In the genomic region with DNA sequence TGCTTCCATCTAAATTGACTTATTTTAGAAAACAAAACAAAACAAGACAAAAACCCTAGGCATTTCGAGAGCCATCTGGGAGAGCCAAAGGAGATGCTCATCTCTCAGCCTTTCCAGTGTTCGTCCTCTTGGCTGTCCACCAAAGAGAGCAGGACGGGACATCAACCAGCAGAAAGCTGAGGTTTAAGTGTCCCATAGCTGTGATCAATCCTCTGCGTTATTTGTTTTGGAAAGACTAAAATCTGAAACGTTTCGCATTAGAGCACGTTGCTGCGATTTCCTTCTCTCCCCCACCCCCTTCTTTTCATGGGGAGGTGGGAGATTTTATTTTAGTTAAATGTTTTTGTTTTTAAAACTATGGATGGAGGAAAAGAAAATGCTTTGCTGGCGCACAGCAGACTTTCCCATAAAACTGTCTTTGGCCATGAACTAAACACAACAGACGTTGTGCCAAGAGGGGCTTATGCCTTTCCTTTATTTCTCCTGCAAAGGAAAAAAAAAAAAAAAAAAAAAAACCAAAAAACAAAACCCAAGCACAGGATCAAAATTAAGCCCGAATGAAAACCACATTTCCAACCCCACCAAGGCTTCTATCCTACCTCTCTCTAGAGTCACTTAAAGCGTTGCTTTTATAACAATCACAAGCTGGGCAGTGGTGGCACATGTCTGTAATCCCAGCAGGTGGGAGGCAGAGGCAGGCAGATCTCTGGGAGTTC, we compare ENCODE assay signal across 20 mouse cellular contexts. TPM values are rescaled to one million over a fixed set of nuclear protein-coding genes. Genes with fewer than 3 reads are reported as not detected.
DNase-seq lines count a peak whose midpoint lies in the region; ATAC-seq lines count a peak whose summit lies in the region.
"Had no signal": no experiment of that assay in that cellular context is flagged by ENCODE, and none has a peak within 500 bp of the region (broad histone marks: within the 10 kb centered on the region; RNA-seq: fewer than 3 reads in every experiment).

No protein-coding gene starts in this region.

- H3K36me3 ChIP-seq in embryonic facial prominence, embryonic 14.5 days (ENCODE audit: control insufficient read depth, insufficient read depth, low read length): no peaks in the 10 kb centered on the region
- H3K36me3 ChIP-seq in embryonic facial prominence, embryonic 10.5 days (replicated peaks): no peaks in the 10 kb centered on the region
- no peaks in the 10 kb centered on the region for H3K36me3 ChIP-seq in hindbrain, embryonic 10.5 days
- H3K36me3 ChIP-seq: G1E; hindbrain, embryonic 12.5 days; limb, embryonic 12.5 days; lung, embryonic 15.5 days had no signal

- H3K9me3 ChIP-seq in embryonic facial prominence, embryonic 14.5 days (ENCODE audit: control insufficient read depth, low read length): no peaks in the 10 kb centered on the region
- H3K9me3 ChIP-seq in embryonic facial prominence, embryonic 10.5 days: no peaks in the 10 kb centered on the region
- H3K9me3 ChIP-seq in hindbrain, embryonic 10.5 days: no peaks in the 10 kb centered on the region
- H3K9me3 ChIP-seq: G1E; hindbrain, embryonic 12.5 days; limb, embryonic 12.5 days; lung, embryonic 15.5 days had no signal

- 73% methylated on average over 12 of the region's 12 CpGs for WGBS in embryonic facial prominence, embryonic 14.5 days
- 87% methylated on average over 12 of the region's 12 CpGs for WGBS in embryonic facial prominence, embryonic 10.5 days
- 90% methylated on average over 12 of the region's 12 CpGs for whole genome bisulfite sequencing in hindbrain, embryonic 10.5 days

- H3K27ac ChIP-seq in embryonic facial prominence, embryonic 14.5 days (replicated peaks; ENCODE audit: low read depth, low read length): peak overlapping the region; percentile 25
- no peak overlapping the region for H3K27ac ChIP-seq in embryonic facial prominence, embryonic 10.5 days (replicated peaks)
- no peak overlapping the region for H3K27ac ChIP-seq in hindbrain, embryonic 10.5 days
- H3K27ac ChIP-seq: hindbrain, embryonic 12.5 days; limb, embryonic 12.5 days; liver, embryonic 14.5 days; lung, embryonic 15.5 days had no signal

- H3K4me1 ChIP-seq in embryonic facial prominence, embryonic 14.5 days (ENCODE audit: control insufficient read depth, insufficient read depth, low read length): no peaks in the 10 kb centered on the region
- peaks cover 4% of the 10 kb centered on the region for H3K4me1 ChIP-seq in embryonic facial prominence, embryonic 10.5 days
- no peaks in the 10 kb centered on the region for H3K4me1 ChIP-seq in hindbrain, embryonic 10.5 days (replicated peaks)
- H3K4me1 ChIP-seq: hindbrain, embryonic 12.5 days; limb, embryonic 12.5 days; lung, embryonic 15.5 days had no signal

- H3K9ac ChIP-seq in embryonic facial prominence, embryonic 14.5 days (ENCODE audit: low read depth, low read length): no peak overlapping the region
- H3K9ac ChIP-seq: hindbrain, embryonic 12.5 days; limb, embryonic 12.5 days; liver, embryonic 14.5 days; lung, embryonic 15.5 days had no signal

- H3K27me3 ChIP-seq in embryonic facial prominence, embryonic 14.5 days (replicated peaks; ENCODE audit: control insufficient read depth, insufficient read depth, low read length): no peaks in the 10 kb centered on the region
- H3K27me3 ChIP-seq in embryonic facial prominence, embryonic 10.5 days (replicated peaks; ENCODE audit: low read depth, poor library complexity, severe bottlenecking): no peaks in the 10 kb centered on the region
- no peaks in the 10 kb centered on the region for H3K27me3 ChIP-seq in hindbrain, embryonic 10.5 days (ENCODE audit: insufficient read depth, poor library complexity, severe bottlenecking)
- H3K27me3 ChIP-seq: hindbrain, embryonic 12.5 days; limb, embryonic 12.5 days; lung, embryonic 15.5 days had no signal

- no peak overlapping the region for H3K4me2 ChIP-seq in embryonic facial prominence, embryonic 14.5 days (ENCODE audit: low read depth, low read length)
- H3K4me2 ChIP-seq: heart, embryonic 11.5 days; hindbrain, embryonic 12.5 days; limb, embryonic 12.5 days; lung, embryonic 15.5 days had no signal

- no peak for ATAC-seq in embryonic facial prominence, embryonic 14.5 days (ENCODE audit: low read depth)

- DNase-seq in embryonic facial prominence, embryonic 14.5 days (ENCODE audit: low spot score): peak; percentile 62
- no peak for DNase-seq in embryonic facial prominence, embryonic 10.5 days (ENCODE audit: low spot score)
- peak; percentile 40 for DNase-seq in kidney, postnatal 14 days
- no peak for DNase-seq in kidney, adult 18-20 months
- DNase-seq in urinary bladder, postnatal 14 days (ENCODE audit: low spot score): peak; percentile 43
- DNase-seq in urinary bladder, postnatal 25 days (ENCODE audit: low spot score): no peak
- DNase-seq in cerebellum, adult 11-12 months: no peak
- no peak for DNase-seq in hindbrain, embryonic 10.5 days (ENCODE audit: low spot score)
- DNase-seq: adrenal gland, postnatal 10 days; cerebellum, postnatal 14 days; embryo, embryonic 11 days; heart, postnatal 10 days; kidney, postnatal 25 days; midbrain, embryonic 14.5 days had no signal

- no peak overlapping the region for H3K4me3 ChIP-seq in embryonic facial prominence, embryonic 14.5 days (ENCODE audit: low read depth, low read length)
- H3K4me3 ChIP-seq in embryonic facial prominence, embryonic 10.5 days: no peak overlapping the region
- H3K4me3 ChIP-seq in hindbrain, embryonic 10.5 days: no peak overlapping the region
- H3K4me3 ChIP-seq: hindbrain, embryonic 12.5 days; limb, embryonic 12.5 days; lung, embryonic 15.5 days had no signal

RNA-seq across cellular contexts. Expression of a gene that starts 46.1 kb away (rescaled TPM):
- 25.0 and 25.2 TPM in 2 replicates for polyA plus RNA-seq in embryonic facial prominence, embryonic 14.5 days (2014; fragmentation: Nextera tagmentation; extraction: Ambion mirVana)
- polyA plus RNA-seq in embryonic facial prominence, embryonic 10.5 days (2016; fragmentation: Nextera tagmentation; extraction: Ambion mirVana): 16.7 and 17.5 TPM in 2 replicates
- polyA plus RNA-seq in hindbrain, embryonic 10.5 days (2016; fragmentation: Nextera tagmentation; extraction: Ambion mirVana): 18.2 and 21.6 TPM in 2 replicates

Comparison
In these comparisons a context has a peak if more than half of its experiments do, and no peak if none do; other contexts are left out.
1. DNase-seq: peak in embryonic facial prominence, embryonic 14.5 days (single experiment), kidney, postnatal 14 days (single experiment) and urinary bladder, postnatal 14 days (single experiment); none in embryonic facial prominence, embryonic 10.5 days (single experiment), kidney, adult 18-20 months (single experiment), urinary bladder, postnatal 25 days (single experiment), cerebellum, adult 11-12 months (single experiment) and hindbrain, embryonic 10.5 days (single experiment).